Mouse (Mus musculus) thymus, adult 2 months (tissue): ENCODE measurements around the gene 5830411N06Rik.

Source experiments
- CTCF ChIP-seq: fragments of 200-500 bp; IDR thresholded peaks from 2 replicates; pipeline ENCODE4 v1.5.1; 2012; ENCODE audit warnings: mild to moderate bottlenecking, control low read depth, low read length, moderate library complexity, borderline replicate concordance; ENCODE audit not compliant: control insufficient read depth, poor library complexity, insufficient read depth; ENCODE audit errors: extremely low read depth
- POLR2A ChIP-seq: fragments of 200-500 bp; IDR thresholded peaks from 2 replicates; pipeline ENCODE4 v1.6.1; 2012; ENCODE audit warnings: mild to moderate bottlenecking, low read length, control low read depth, moderate library complexity; ENCODE audit not compliant: control insufficient read depth, poor library complexity, insufficient read depth; ENCODE audit errors: extremely low read depth

- no peak for TF ChIP-seq POLR2A
- no peak for TF ChIP-seq CTCF
Measured at GRCm38 (mm10) chr7:140299416-140299815, 52.3 kb downstream of the 5830411N06Rik start.
